Mouse (Mus musculus) C2C12 (cell line): ENCODE data around the gene Camta1. TPM values are rescaled to one million over a fixed set of nuclear protein-coding genes. Genes with fewer than 3 reads are reported as not detected.

Source experiments
- H3K27me3 ChIP-seq: one replicate; pipeline ENCODE4 v1.6.1; 2011; ENCODE audit not compliant: control insufficient read depth, insufficient read depth, insufficient read length
- H3K36me3 ChIP-seq: one replicate; pipeline ENCODE4 v1.6.1; 2011; ENCODE audit not compliant: control insufficient read depth, insufficient read depth
- H3K4me3 ChIP-seq: one replicate; pipeline ENCODE4 v1.5.1; 2011; ENCODE audit warnings: mild to moderate bottlenecking, control low read depth; ENCODE audit not compliant: poor library complexity, insufficient read depth, severe bottlenecking
- H3K79me2 ChIP-seq: one replicate; pipeline ENCODE4 v1.6.1; 2011; ENCODE audit not compliant: control insufficient read depth, insufficient read depth
- H3K79me3 ChIP-seq: one replicate; pipeline ENCODE4 v1.6.1; 2011; ENCODE audit warnings: low read depth, control low read depth
- H3ac ChIP-seq: one replicate; pipeline ENCODE3; 2011; ENCODE audit warnings: low read depth; ENCODE audit not compliant: control insufficient read depth, insufficient read length
- CEBPB ChIP-seq: IDR thresholded peaks from one replicate; pipeline ENCODE4 v1.6.1; 2011; ENCODE audit warnings: low read depth, mild to moderate bottlenecking, control low read depth, moderate library complexity
- CTCF ChIP-seq: IDR thresholded peaks from one replicate; pipeline ENCODE4 v1.5.1; 2011; ENCODE audit not compliant: control insufficient read depth, insufficient read depth, insufficient read length
- FOSL1 ChIP-seq: IDR thresholded peaks from one replicate; pipeline ENCODE4 v1.8.0; 2011; ENCODE audit warnings: mild to moderate bottlenecking, low read length; ENCODE audit not compliant: poor library complexity, insufficient read depth, severe bottlenecking
- MAX ChIP-seq: IDR thresholded peaks from one replicate; pipeline ENCODE4 v1.6.1; 2011; ENCODE audit warnings: mild to moderate bottlenecking, control low read depth
- MYOD1 ChIP-seq: IDR thresholded peaks from one replicate; pipeline ENCODE4 v1.6.1; 2011; ENCODE audit warnings: low read depth; ENCODE audit not compliant: control insufficient read depth, insufficient read length
- MYOG ChIP-seq: IDR thresholded peaks from one replicate; pipeline ENCODE4 v1.6.1; 2011; ENCODE audit not compliant: control insufficient read depth, insufficient read length; ENCODE audit errors: extremely low read depth
- USF1 ChIP-seq: IDR thresholded peaks from one replicate; pipeline ENCODE4 v1.6.1; 2011; ENCODE audit warnings: low read depth, mild to moderate bottlenecking, control low read depth, moderate library complexity
- polyA plus RNA-seq: library from polyadenylated mRNA; unstranded; fragments of >200 nt; fragmentation: generic; extraction: Trizol; gene quantifications from one replicate; pipeline ENCODE4 v1.2.1, GENCODE M21; 2012; ENCODE audit warnings: missing spikeins

The Camta1 gene
- polyA plus RNA-seq, 1 experiment = 21.7 TPM

GRCm38 (mm10) chr4:151786946-151787705 is 74.5 kb downstream of the Camta1 start:
- Histone ChIP-seq H3K79me3 (no peaks in the 10 kb centered on the region), H3K36me3 (no peaks in the 10 kb centered on the region), H3K4me3 (no peak overlapping the region), H3ac (no peak overlapping the region), H3K27me3 (no peaks in the 10 kb centered on the region), H3K79me2 (no peaks in the 10 kb centered on the region)
- no peak for TF ChIP-seq USF1
- TF ChIP-seq FOSL1 = no peak
- TF ChIP-seq CTCF = no peak
- TF ChIP-seq MAX = no peak
- TF ChIP-seq CEBPB = no peak
- no peak for TF ChIP-seq MYOD1
- TF ChIP-seq MYOG = no peak

- TF ChIP-seq CTCF (no peak), MYOD1 (no peak), CEBPB (no peak), MYOG (no peak), FOSL1 (no peak), USF1 (no peak), MAX (no peak)
These were observed 81.2 kb downstream of the Camta1 start for GRCm38 (mm10) chr4:151780511-151780910.

DNA sequence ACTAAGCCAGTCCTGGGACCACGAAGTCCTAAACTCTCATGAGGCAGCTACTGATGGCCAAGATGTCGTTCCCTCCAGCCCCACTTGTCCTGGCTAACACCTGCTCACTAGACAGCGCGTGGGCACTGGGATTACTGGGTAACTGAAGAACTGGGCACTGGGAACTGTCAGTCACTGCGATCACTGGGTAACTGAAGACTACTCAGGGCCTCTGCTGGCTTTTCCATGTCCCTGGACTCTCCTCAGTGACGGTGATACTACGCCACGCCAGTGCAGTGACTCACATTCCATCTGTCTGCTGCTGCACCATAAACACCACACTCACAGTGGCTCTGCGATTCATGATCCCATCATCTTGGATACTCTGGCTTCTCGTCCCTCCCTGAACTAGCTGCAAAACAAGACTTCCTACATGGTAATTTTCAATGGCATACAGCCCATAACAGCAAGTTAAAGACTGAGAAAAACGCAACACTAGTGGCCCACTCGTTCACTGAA is 81.7 kb downstream of the Camta1 start:
- H3K27me3 ChIP-seq = no peaks in the 10 kb centered on the region
- H3K79me3 ChIP-seq = no peaks in the 10 kb centered on the region
- TF ChIP-seq FOSL1 (no peak), USF1 (no peak), MAX (no peak), CTCF (no peak), CEBPB (no peak), MYOG (no peak), MYOD1 (no peak)
- H3K79me2 ChIP-seq = no peaks in the 10 kb centered on the region
- H3K36me3 ChIP-seq = no peaks in the 10 kb centered on the region
- no peak overlapping the region for H3K4me3 ChIP-seq
- H3ac ChIP-seq = no peak overlapping the region

More at GRCm38 (mm10) chr4:151780511-151780910, 81.2 kb downstream of the Camta1 start:
- Histone ChIP-seq H3ac (no peak overlapping the region), H3K79me2 (no peaks in the 10 kb centered on the region), H3K36me3 (no peaks in the 10 kb centered on the region), H3K27me3 (no peaks in the 10 kb centered on the region), H3K79me3 (no peaks in the 10 kb centered on the region), H3K4me3 (no peak overlapping the region)

DNA sequence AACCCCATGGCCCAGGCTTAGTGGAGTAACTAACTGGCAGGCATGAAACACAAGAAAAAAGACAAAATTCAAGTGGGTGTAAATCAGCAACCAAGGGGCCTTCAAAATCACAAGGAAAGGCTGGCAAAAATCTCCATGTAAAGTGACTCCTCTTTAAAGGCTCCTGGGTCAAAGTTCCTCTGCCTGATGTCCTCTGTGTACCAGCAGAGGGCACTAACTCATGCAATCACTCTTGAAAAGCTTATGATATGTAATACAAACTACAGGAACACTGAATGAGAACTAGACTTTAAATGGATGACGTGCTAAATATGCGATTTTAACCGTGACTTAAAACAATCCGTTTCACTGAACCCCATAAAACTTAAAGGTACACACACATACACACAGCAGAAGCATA is 83.2 kb downstream of the Camta1 start:
- TF ChIP-seq USF1 = no peak
- TF ChIP-seq MAX = no peak
- TF ChIP-seq CTCF = no peak
- no peak for TF ChIP-seq CEBPB
- no peak for TF ChIP-seq FOSL1
- TF ChIP-seq MYOG = no peak
- TF ChIP-seq MYOD1 = no peak

GRCm38 (mm10) chr4:151777451-151777850 is 84.2 kb downstream of the Camta1 start:
- H3K36me3 ChIP-seq = no peaks in the 10 kb centered on the region
- no peaks in the 10 kb centered on the region for H3K79me2 ChIP-seq
- no peaks in the 10 kb centered on the region for H3K27me3 ChIP-seq
- TF ChIP-seq MYOD1 = no peak
- TF ChIP-seq MYOG = no peak
- TF ChIP-seq CEBPB = no peak
- no peak for TF ChIP-seq USF1
- no peak for TF ChIP-seq MAX
- H3K79me3 ChIP-seq = no peaks in the 10 kb centered on the region
- H3K4me3 ChIP-seq = no peak overlapping the region
- H3ac ChIP-seq = no peak overlapping the region

More for the DNA sequence above, 83.2 kb downstream of the Camta1 start:
- H3ac ChIP-seq = no peak overlapping the region
- no peaks in the 10 kb centered on the region for H3K79me2 ChIP-seq
- no peaks in the 10 kb centered on the region for H3K79me3 ChIP-seq
- H3K4me3 ChIP-seq = no peak overlapping the region
- no peaks in the 10 kb centered on the region for H3K27me3 ChIP-seq
- no peaks in the 10 kb centered on the region for H3K36me3 ChIP-seq
